Mouse (Mus musculus) G1E (cell line): Measurements from ENCODE around the gene Hnrnpl.

Source experiments
- CTCF ChIP-seq: IDR thresholded peaks from 2 replicates; pipeline ENCODE4 v1.5.1; 2012; ENCODE audit warnings: low read depth, low read length, inconsistent platforms, mixed read lengths
- TAL1 ChIP-seq: conservative IDR thresholded peaks from 2 replicates; pipeline ENCODE4 v1.6.1; 2012; ENCODE audit warnings: low read depth, low read length, inconsistent platforms, mixed read lengths

GRCm38 (mm10) chr7:28807641-28808220 lies 610 bp upstream of the Hnrnpl start:
- TF ChIP-seq CTCF (no peak), TAL1 (no peak)
